Comparison of ENCODE assay signal across 8 mouse cellular contexts in genomic region chr19:42432191-42432590, GRCm38 (mm10). TPM values are rescaled to one million over a fixed set of nuclear protein-coding genes. Genes with fewer than 3 reads are reported as not detected.
A peak's percentile ranks its signal among the peaks of the same experiment; 100 is the strongest.
DNase-seq lines count a peak whose midpoint lies in the region; ATAC-seq and TF ChIP-seq lines count a peak whose summit lies in the region.

No protein-coding gene starts in this region.

- TF ChIP-seq CTCF in cortical plate, adult 2 months (IDR thresholded peaks at IDR 0.05; ENCODE audit: extremely low read depth, insufficient read depth, low read length): no peak
- no peak for TF ChIP-seq CTCF in olfactory bulb, adult 2 months (IDR thresholded peaks at IDR 0.05; ENCODE audit: insufficient read depth, low read depth, low read length)

- H3K9me3 ChIP-seq in heart, embryonic 11.5 days (replicated peaks; ENCODE audit: control insufficient read depth, low read length): no peaks in the 10 kb centered on the region
- no peaks in the 10 kb centered on the region for H3K9me3 ChIP-seq in heart, embryonic 15.5 days (replicated peaks)
- H3K9me3 ChIP-seq in limb, embryonic 14.5 days (ENCODE audit: control insufficient read depth, low read length): no peaks in the 10 kb centered on the region

- ATAC-seq in heart, embryonic 11.5 days (replicated peaks; ENCODE audit: insufficient number of reproducible peaks, low FRiP score, low TSS enrichment): 0 out of 2 replicates have a peak, but pooled peaks have one; percentile 63
- ATAC-seq in heart, embryonic 15.5 days (replicated peaks; ENCODE audit: insufficient number of reproducible peaks, insufficient read depth, low FRiP score, low read depth): peak; percentile 36; the same call in 1 of the 2 replicates
- peak; percentile 56 for ATAC-seq in limb, embryonic 14.5 days (ENCODE audit: low FRiP score, low read depth)
- no peak for ATAC-seq in inflammation-experienced regulatory T-cells, adult 6 months

- no peaks in the 10 kb centered on the region for H3K36me3 ChIP-seq in heart, embryonic 11.5 days (ENCODE audit: control insufficient read depth, insufficient read depth, low read length)
- no peaks in the 10 kb centered on the region for H3K36me3 ChIP-seq in heart, embryonic 15.5 days
- H3K36me3 ChIP-seq in limb, embryonic 14.5 days (ENCODE audit: control insufficient read depth, insufficient read depth, low read length): no peaks in the 10 kb centered on the region

- DNase-seq in heart, postnatal 4 days: no peak
- peak; percentile 64 for DNase-seq in R1 (ENCODE audit: low read depth, low spot score)
- DNase-seq in limb, embryonic 14.5 days (ENCODE audit: low spot score): no peak

- 0% methylated on average over 38 of the region's 44 CpGs for WGBS in heart, embryonic 11.5 days (ENCODE audit: insufficient replicate concordance)
- WGBS in heart, embryonic 15.5 days: under 1% methylated on average over 42 of the region's 44 CpGs
- WGBS in limb, embryonic 14.5 days: 0% methylated on average over 9 of the region's 44 CpGs
- under 1% methylated on average over 42 of the region's 44 CpGs for WGBS in olfactory bulb, adult 2 months

- 0 out of 2 replicates have a peak, but pooled peaks have one; percentile 29 for TF ChIP-seq POLR2A in cortical plate, adult 2 months (IDR thresholded peaks at IDR 0.05; ENCODE audit: extremely low read depth, insufficient read depth, low read length)
- TF ChIP-seq POLR2A in limb, embryonic 14.5 days (IDR thresholded peaks at IDR 0.05; ENCODE audit: borderline replicate concordance, extremely low read depth, insufficient read depth, insufficient read length): no peak
- no peak for TF ChIP-seq POLR2A in olfactory bulb, adult 2 months (IDR thresholded peaks at IDR 0.05; ENCODE audit: insufficient read depth, low read depth, low read length)

- H3K9ac ChIP-seq in heart, embryonic 11.5 days (ENCODE audit: low read depth, low read length): no peak overlapping the region
- H3K9ac ChIP-seq in heart, embryonic 15.5 days: no peak overlapping the region
- peak overlapping the region; percentile 52 for H3K9ac ChIP-seq in limb, embryonic 14.5 days (ENCODE audit: low read depth, low read length, severe bottlenecking)

- peak overlapping the region; percentile 88 for H3K4me2 ChIP-seq in heart, embryonic 11.5 days
- peak overlapping the region; percentile 91 for H3K4me2 ChIP-seq in heart, embryonic 15.5 days
- H3K4me2 ChIP-seq in limb, embryonic 14.5 days (replicated peaks; ENCODE audit: low read depth, low read length, severe bottlenecking): peak overlapping the region; percentile 93

- no peak overlapping the region for H3K27ac ChIP-seq in heart, embryonic 11.5 days (ENCODE audit: low read depth, low read length)
- H3K27ac ChIP-seq in cortical plate, adult 2 months (ENCODE audit: insufficient read depth, low read length): no peak overlapping the region
- no peak overlapping the region for H3K27ac ChIP-seq in heart, embryonic 15.5 days
- no peak overlapping the region for H3K27ac ChIP-seq in limb, embryonic 14.5 days (replicated peaks; ENCODE audit: low read depth, low read length)
- H3K27ac ChIP-seq in olfactory bulb, adult 2 months (ENCODE audit: insufficient read depth, low read depth, low read length): peak overlapping the region; percentile 66

- H3K27me3 ChIP-seq in heart, embryonic 11.5 days (ENCODE audit: control insufficient read depth, insufficient read depth, low read length): peaks cover 81% of the 10 kb centered on the region
- peaks cover 94% of the 10 kb centered on the region for H3K27me3 ChIP-seq in heart, embryonic 15.5 days
- H3K27me3 ChIP-seq in limb, embryonic 14.5 days (ENCODE audit: control insufficient read depth, insufficient read depth, low read length): peaks cover 55% of the 10 kb centered on the region

- peak overlapping the region; percentile 55 for H3K4me3 ChIP-seq in heart, embryonic 11.5 days (ENCODE audit: low read depth, low read length)
- peak overlapping the region; percentile 54 for H3K4me3 ChIP-seq in cortical plate, adult 2 months (ENCODE audit: insufficient read depth, low read length)
- H3K4me3 ChIP-seq in heart, embryonic 15.5 days: peak overlapping the region; percentile 58
- H3K4me3 ChIP-seq in limb, embryonic 14.5 days (replicated peaks; ENCODE audit: low read length): peak overlapping the region; percentile 50
- peak overlapping the region; percentile 63 for H3K4me3 ChIP-seq in olfactory bulb, adult 2 months (ENCODE audit: insufficient read depth, low read depth, low read length)

- no peaks in the 10 kb centered on the region for H3K4me1 ChIP-seq in heart, embryonic 11.5 days (ENCODE audit: control insufficient read depth, insufficient read depth, low read length)
- H3K4me1 ChIP-seq in cortical plate, adult 2 months (ENCODE audit: control insufficient read depth, insufficient read depth, low read length): no peaks in the 10 kb centered on the region
- H3K4me1 ChIP-seq in heart, embryonic 15.5 days (replicated peaks): peaks cover 17% of the 10 kb centered on the region
- peaks cover 5% of the 10 kb centered on the region; the same call in 1 of the 2 replicates for H3K4me1 ChIP-seq in limb, embryonic 14.5 days (ENCODE audit: control insufficient read depth, insufficient read depth, low read length)
- peaks cover 27% of the 10 kb centered on the region for H3K4me1 ChIP-seq in olfactory bulb, adult 2 months (ENCODE audit: control insufficient read depth, insufficient read depth, low read length)

RNA-seq across cellular contexts. Expression of gene Crtac1, which starts 0.6 kb away (rescaled TPM):
- polyA plus RNA-seq in heart, embryonic 11.5 days (2014; fragmentation: Nextera tagmentation; extraction: Ambion mirVana): 0.23 and 0.46 TPM in 2 replicates
- total RNA-seq in heart, postnatal 4 days (2021): under 1 TPM; 0.29 to 0.52 TPM
- 48.1 and 53.4 TPM in 2 replicates for polyA plus RNA-seq in cortical plate, adult 2 months (2012; rRNA removed)
- polyA plus RNA-seq in heart, embryonic 15.5 days (2015; fragmentation: Nextera tagmentation; extraction: Ambion mirVana): 0.69 and 1.5 TPM in 2 replicates
- 3.4 and 3.6 TPM in 2 replicates for polyA plus RNA-seq in limb, embryonic 14.5 days (2012; rRNA removed)
- polyA plus RNA-seq in limb, embryonic 14.5 days (2014; fragmentation: Nextera tagmentation; extraction: Ambion mirVana): 3.1 and 3.5 TPM in 2 replicates
- not detected in 2 replicates for polyA plus RNA-seq in olfactory bulb, adult 2 months (2012; ENCODE audit: insufficient read depth, insufficient read length, low replicate concordance, missing spikeins)
- polyA plus RNA-seq in inflammation-experienced regulatory T-cells, adult 6 months (2017; shearing (Covaris generic)): not detected

Comparison
In these comparisons a context has a peak if more than half of its experiments do, and no peak if none do; other contexts are left out.
1. RNA of gene Crtac1, which starts 0.6 kb away (polyA plus RNA-seq): 48.1 to 53.4 TPM in cortical plate, adult 2 months; 3.1 to 3.6 TPM in limb, embryonic 14.5 days, 0.69 to 1.5 TPM in heart, embryonic 15.5 days, 0.23 to 0.46 TPM in heart, embryonic 11.5 days, not detected in olfactory bulb, adult 2 months and not detected in inflammation-experienced regulatory T-cells, adult 6 months; every median in the first group is over 10 times any median in the second.
2. Peak in every context shown above with its lines, with median percentiles within 50 percentile points of each other: H3K4me2 ChIP-seq and H3K4me3 ChIP-seq.